Mouse (Mus musculus) stomach, postnatal 0 days (tissue): ENCODE measurements at regions not wholly inside any gene's neighbourhood (a gene's known extent, or its start where the extent isn't known, plus 50 kb on each side); places are given as distances from the start of the nearest gene placed in this dataset.
"Not testable (repeated sequence)": the region's sequence is repeated elsewhere in the genome, so short reads cannot be mapped to it uniquely, and the experiment has no call there.

Source experiments
- ATAC-seq: fragments of 200-750 bp; cut with Nextera tagmentation; 2 replicates; pipeline ENCODE4 v1.8.0; 2017; ENCODE audit not compliant: low FRiP score, low TSS enrichment
- DNase-seq: peaks from one replicate; pipeline ENCODE4 v3.0.0-alpha.2; 2016; ENCODE audit warnings: low spot score
- H3K27ac ChIP-seq: fragments of 300-500 bp; sonication (generic); replicated peaks from 2 replicates; pipeline ENCODE4 v1.5.1; 2014; ENCODE audit warnings: mild to moderate bottlenecking, control low read depth
- H3K27me3 ChIP-seq: fragments of 300-500 bp; sonication (generic); 2 replicates; pipeline ENCODE4 v1.6.1; 2014; ENCODE audit warnings: low read length; ENCODE audit not compliant: control insufficient read depth, insufficient read depth
- H3K36me3 ChIP-seq: fragments of 300-500 bp; sonication (generic); 2 replicates; pipeline ENCODE4 v1.6.1; 2014; ENCODE audit warnings: low read length, mixed read lengths; ENCODE audit not compliant: control insufficient read depth, insufficient read depth
- H3K4me1 ChIP-seq: fragments of 300-500 bp; sonication (generic); replicated peaks from 2 replicates; pipeline ENCODE4 v1.6.1; 2014; ENCODE audit warnings: antibody characterized with exemption; ENCODE audit not compliant: control insufficient read depth, insufficient read depth
- H3K4me2 ChIP-seq: fragments of 300-500 bp; sonication (generic); replicated peaks from 2 replicates; pipeline ENCODE4 v1.6.1; 2014; ENCODE audit warnings: low read depth, mild to moderate bottlenecking, control low read depth, moderate library complexity
- H3K4me3 ChIP-seq: fragments of 300-500 bp; sonication (generic); 2 replicates; pipeline ENCODE4 v1.5.1; 2014; ENCODE audit warnings: low read depth, low read length, control low read depth
- H3K9ac ChIP-seq: fragments of 300-500 bp; sonication (generic); 2 replicates; pipeline ENCODE4 v1.6.1; 2014; ENCODE audit warnings: mild to moderate bottlenecking, low read length, control low read depth, mixed read lengths
- H3K9me3 ChIP-seq: fragments of 300-500 bp; sonication (generic); 2 replicates; pipeline ENCODE4 v1.6.1; 2016; ENCODE audit warnings: low read length; ENCODE audit not compliant: control insufficient read depth
- CTCF ChIP-seq: IDR thresholded peaks from 2 replicates; pipeline ENCODE4 v1.5.1; 2016; ENCODE audit warnings: antibody characterized with exemption, low read depth, mild to moderate bottlenecking, moderate library complexity
- EP300 ChIP-seq: optimal IDR thresholded peaks from 2 replicates; pipeline ENCODE3; 2016; ENCODE audit warnings: antibody characterized with exemption
- WGBS: fragments of 180-500 bp; shearing (Covaris S2); extraction: QIAGEN DNeasy Blood & Tissue Kit; methylation state at CpG from one replicate; pipeline ENCODE4 v1.1.7; 2014; 5-methylcytosine and 5-hydroxymethylcytosine counted together

GRCm38 (mm10) chr6:89121023-89121745 lies 219.1 kb downstream of the Tpra1 start:
- Histone ChIP-seq H3K4me3 (no peak overlapping the region), H3K9me3 (no peaks in the 10 kb centered on the region), H3K4me1 (no peaks in the 10 kb centered on the region), H3K27me3 (no peaks in the 10 kb centered on the region), H3K4me2 (no peak overlapping the region), H3K27ac (no peak overlapping the region), H3K36me3 (no peaks in the 10 kb centered on the region), H3K9ac (no peak overlapping the region)
- 0 out of 2 replicates have a peak, but pooled peaks have one; percentile 15 for ATAC-seq
- DNase-seq: no peak
- TF ChIP-seq CTCF: no peak
- no peak for TF ChIP-seq EP300
- WGBS: 58% methylated on average over 4 of the region's 4 CpGs

- no peak for TF ChIP-seq CTCF
- DNase-seq: no peak
- Histone ChIP-seq H3K9ac (no peak overlapping the region), H3K36me3 (no peaks in the 10 kb centered on the region), H3K4me2 (no peak overlapping the region), H3K27ac (no peak overlapping the region), H3K4me3 (no peak overlapping the region), H3K4me1 (no peaks in the 10 kb centered on the region), H3K9me3 (no peaks in the 10 kb centered on the region), H3K27me3 (no peaks in the 10 kb centered on the region)
- 0 out of 2 replicates have a peak, but pooled peaks have one; percentile 8 for ATAC-seq
- WGBS: 77% methylated on average over 3 of the region's 3 CpGs
These were observed 219.7 kb downstream of the Tpra1 start for GRCm38 (mm10) chr6:89121746-89122070.

DNA sequence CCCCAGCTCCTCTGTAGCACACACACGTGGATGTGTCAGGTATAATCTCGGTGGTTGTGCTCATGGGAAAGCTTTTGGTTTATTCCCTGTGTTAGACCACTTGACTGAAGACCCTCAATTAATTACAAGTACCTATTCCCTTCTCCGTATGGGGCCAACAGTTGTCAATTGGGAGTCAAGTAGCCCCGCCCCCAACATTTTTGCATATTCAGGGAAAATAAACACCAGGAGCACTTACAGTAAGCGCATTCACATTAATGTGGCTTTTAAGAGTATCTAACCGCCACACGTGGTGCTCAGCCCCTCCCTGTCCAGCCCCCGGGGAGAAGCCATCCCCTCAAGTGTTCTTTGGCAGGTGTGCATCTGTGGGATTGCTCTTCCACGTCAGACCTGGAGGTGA lies 223.9 kb downstream of the Tpra1 start:
- no peak for TF ChIP-seq EP300
- TF ChIP-seq CTCF: no peak
- Histone ChIP-seq H3K4me2 (no peak overlapping the region), H3K4me1 (no peaks in the 10 kb centered on the region), H3K27me3 (no peaks in the 10 kb centered on the region), H3K36me3 (no peaks in the 10 kb centered on the region), H3K9me3 (no peaks in the 10 kb centered on the region), H3K9ac (no peak overlapping the region), H3K4me3 (no peak overlapping the region), H3K27ac (no peak overlapping the region)
- DNase-seq (no peak), ATAC-seq (no peak)
- WGBS: 46% methylated on average over 9 of the region's 9 CpGs

- peak; percentile 18; the same call in 1 of the 2 replicates for TF ChIP-seq CTCF
- not testable (repeated sequence) for DNase-seq, ATAC-seq, H3K4me3 ChIP-seq, H3K27me3 ChIP-seq, H3K27ac ChIP-seq, H3K9ac ChIP-seq, H3K36me3 ChIP-seq, H3K4me2 ChIP-seq, H3K4me1 ChIP-seq, H3K9me3 ChIP-seq
- 58% methylated on average over 5 of the region's 5 CpGs for WGBS
These were observed 226.1 kb downstream of the Tpra1 start for GRCm38 (mm10) chr6:89128141-89128540.

DNA sequence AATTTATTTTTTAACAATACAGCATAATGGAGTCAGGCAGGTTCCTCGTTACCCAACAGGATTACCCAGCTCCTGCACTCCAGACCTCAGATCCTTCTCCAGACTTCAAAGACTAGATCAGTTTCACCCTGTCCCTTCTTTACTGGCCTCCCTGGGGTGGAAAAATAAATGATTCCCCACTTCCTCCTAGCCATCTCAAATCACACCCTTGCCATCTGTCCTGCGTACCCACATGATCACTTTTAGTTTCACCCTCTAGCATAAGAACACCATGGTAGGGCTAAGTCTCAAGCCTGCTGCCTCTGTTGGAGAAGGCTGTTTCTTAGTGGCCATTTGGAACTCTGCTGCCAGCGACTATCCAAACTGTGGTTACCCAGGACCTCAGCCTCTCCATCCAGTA lies 222.0 kb downstream of the Plxna1 start:
- ATAC-seq (no peak), DNase-seq (no peak)
- Histone ChIP-seq H3K36me3 (no peaks in the 10 kb centered on the region), H3K9ac (no peak overlapping the region), H3K27ac (no peak overlapping the region), H3K9me3 (no peaks in the 10 kb centered on the region), H3K27me3 (no peaks in the 10 kb centered on the region), H3K4me1 (no peaks in the 10 kb centered on the region), H3K4me2 (no peak overlapping the region), H3K4me3 (no peak overlapping the region)
- no peak for TF ChIP-seq CTCF
- no peak for TF ChIP-seq EP300
- 71% methylated on average over 3 of the region's 3 CpGs for WGBS

- Histone ChIP-seq H3K27me3 (no peaks in the 10 kb centered on the region), H3K4me2 (no peak overlapping the region), H3K36me3 (no peaks in the 10 kb centered on the region), H3K27ac (no peak overlapping the region), H3K4me1 (no peaks in the 10 kb centered on the region), H3K9me3 (no peaks in the 10 kb centered on the region), H3K9ac (no peak overlapping the region), H3K4me3 (no peak overlapping the region)
- no peak for DNase-seq
- ATAC-seq: no peak
- 57% methylated on average over 11 of the region's 11 CpGs for WGBS
- TF ChIP-seq EP300: no peak
- no peak for TF ChIP-seq CTCF
These were observed 209.3 kb downstream of the Plxna1 start for GRCm38 (mm10) chr6:89153027-89153662.
